Mouse (Mus musculus) spleen, adult 2 months (tissue): ENCODE results near the gene Trim41. TPM values are rescaled to one million over a fixed set of nuclear protein-coding genes. Genes with fewer than 3 reads are reported as not detected.

ENCODE experiments used
- DNase-seq, 2 experiments: peaks; one replicate each; pipeline versions ENCODE4 v3.0.0 to v3.0.0-alpha.2; 2012 to 2021; ENCODE audit warnings: low spot score in 2 of 2, low read depth in 1 of 2
- H3K27ac ChIP-seq: fragments of 200-500 bp; 2 replicates; pipeline ENCODE4 v1.5.1; 2012; ENCODE audit warnings: low read length, inconsistent platforms; ENCODE audit not compliant: insufficient read depth
- H3K27me3 ChIP-seq: fragments of 200-500 bp; 2 replicates; pipeline ENCODE4 v1.6.1; 2012; ENCODE audit warnings: mild to moderate bottlenecking, moderate library complexity, low read length, inconsistent platforms; ENCODE audit not compliant: control insufficient read depth, insufficient read depth
- H3K36me3 ChIP-seq: fragments of 200-500 bp; 2 replicates; pipeline ENCODE4 v1.6.1; 2012; ENCODE audit warnings: mild to moderate bottlenecking, low read length, inconsistent platforms; ENCODE audit not compliant: control insufficient read depth, insufficient read depth
- H3K4me1 ChIP-seq: fragments of 200-500 bp; 2 replicates; pipeline ENCODE4 v1.6.1; 2011; ENCODE audit warnings: inconsistent platforms; ENCODE audit not compliant: control insufficient read depth, insufficient read depth, insufficient read length
- H3K4me3 ChIP-seq: fragments of 200-500 bp; 2 replicates; pipeline ENCODE4 v1.5.1; 2011; ENCODE audit warnings: mild to moderate bottlenecking, inconsistent platforms; ENCODE audit not compliant: insufficient read depth, insufficient read length; ENCODE audit errors: extremely low read depth
- CTCF ChIP-seq: fragments of 200-500 bp; IDR thresholded peaks from 2 replicates; pipeline ENCODE4 v1.5.1; 2011; ENCODE audit warnings: mild to moderate bottlenecking, inconsistent platforms; ENCODE audit not compliant: insufficient read depth, insufficient read length, insufficient replicate concordance; ENCODE audit errors: extremely low read depth
- POLR2A ChIP-seq: fragments of 200-500 bp; IDR thresholded peaks from 2 replicates; pipeline ENCODE4 v1.6.1; 2011; ENCODE audit warnings: low read depth, low read length, inconsistent platforms
- WGBS: fragments of 180-500 bp; shearing (Covaris S2); methylation state at CpG from one replicate; pipeline ENCODE4 v1.1.7; 2018; 5-methylcytosine and 5-hydroxymethylcytosine counted together
- polyA plus RNA-seq: library from polyadenylated mRNA; depleted of rRNA; stranded (reverse); fragments of >200 nt; gene quantifications from 2 replicates; pipeline ENCODE4 v1.2.3, GENCODE M21; 2012

Trim41 gene
- polyA plus RNA-seq, 1 experiment: 24.7 TPM

- peaks cover 67% of the 10 kb centered on the region for H3K36me3 ChIP-seq
Measured at GRCm38 (mm10) chr11:48806856-48807562, 10.1 kb downstream of the Trim41 start.

GRCm38 (mm10) chr11:48804922-48805321 is 12.2 kb downstream of the Trim41 start:
- H3K27me3 ChIP-seq: no peaks in the 10 kb centered on the region
- TF ChIP-seq POLR2A (no peak), CTCF (no peak)
- no peak overlapping the region for H3K27ac ChIP-seq
- peaks cover 3% of the 10 kb centered on the region for H3K4me1 ChIP-seq
- DNase-seq: no peak
- 87% methylated on average over 2 of the region's 2 CpGs for WGBS
- no peak overlapping the region for H3K4me3 ChIP-seq
- H3K36me3 ChIP-seq: peaks cover 57% of the 10 kb centered on the region

More at GRCm38 (mm10) chr11:48806856-48807562, 10.1 kb downstream of the Trim41 start:
- WGBS: 86% methylated on average over 21 of the region's 21 CpGs
- TF ChIP-seq CTCF (no peak), POLR2A (no peak)
- H3K4me1 ChIP-seq: no peaks in the 10 kb centered on the region
- H3K27ac ChIP-seq: no peak overlapping the region
- no peak for DNase-seq
- no peaks in the 10 kb centered on the region for H3K27me3 ChIP-seq
- H3K4me3 ChIP-seq: no peak overlapping the region

- WGBS: 98% methylated on average over 2 of the region's 2 CpGs
- Histone ChIP-seq H3K4me1 (peaks cover 3% of the 10 kb centered on the region), H3K27me3 (no peaks in the 10 kb centered on the region), H3K36me3 (peaks cover 56% of the 10 kb centered on the region), H3K4me3 (no peak overlapping the region), H3K27ac (no peak overlapping the region)
- DNase-seq: no peak
- TF ChIP-seq POLR2A: no peak
Measured at GRCm38 (mm10) chr11:48803988-48804387, 13.2 kb downstream of the Trim41 start.

- no peak for TF ChIP-seq CTCF
- TF ChIP-seq POLR2A: no peak
- H3K4me3 ChIP-seq: peak overlapping the region; percentile 43; the same call in 1 of the 2 replicates
- H3K36me3 ChIP-seq: peaks cover 41% of the 10 kb centered on the region
- DNase-seq: no peak
- no peak overlapping the region for H3K27ac ChIP-seq
- 69% methylated on average over 17 of the region's 17 CpGs for WGBS
- H3K4me1 ChIP-seq: peaks cover 3% of the 10 kb centered on the region
- H3K27me3 ChIP-seq: no peaks in the 10 kb centered on the region
Measured at GRCm38 (mm10) chr11:48801831-48802772, 15.1 kb downstream of the Trim41 start.

- under 1% methylated on average over 47 of the region's 47 CpGs for WGBS
- peaks cover 23% of the 10 kb centered on the region for H3K36me3 ChIP-seq
- H3K4me1 ChIP-seq: peaks cover 3% of the 10 kb centered on the region
- H3K27me3 ChIP-seq: no peaks in the 10 kb centered on the region
- H3K4me3 ChIP-seq: peak within 1 kb of the TSS; percentile 80
- peak within 1 kb of the TSS; percentile 91 for H3K27ac ChIP-seq
- no peak for TF ChIP-seq CTCF
- TF ChIP-seq POLR2A: peak; percentile 71
- DNase-seq: peak; percentile 81 to 85
Measured at GRCm38 (mm10) chr11:48799921-48800701, 17.0 kb downstream of the Trim41 start, which contains the start of gene Rack1. Rack1 (plus strand) TSS chr11:48800332.

GRCm38 (mm10) chr11:48798984-48799920 is 17.9 kb downstream of the Trim41 start:
- 3% methylated on average over 18 of the region's 18 CpGs for WGBS

More at GRCm38 (mm10) chr11:48798984-48799920, 17.9 kb downstream of the Trim41 start:
- H3K27me3 ChIP-seq: no peaks in the 10 kb centered on the region
- H3K4me1 ChIP-seq: peaks cover 3% of the 10 kb centered on the region
- no peak for TF ChIP-seq POLR2A
- no peak for TF ChIP-seq CTCF
- peak overlapping the region; percentile 91 for H3K27ac ChIP-seq
- H3K4me3 ChIP-seq: peak overlapping the region; percentile 80
- H3K36me3 ChIP-seq: peaks cover 17% of the 10 kb centered on the region
- DNase-seq: no peak
